Mouse (Mus musculus) liver, embryonic 15.5 days (tissue): ENCODE results near the gene Neurl1b. TPM values are rescaled to one million over a fixed set of nuclear protein-coding genes. Genes with fewer than 3 reads are reported as not detected.

ENCODE experiments used
- ATAC-seq: fragments of 200-750 bp; cut with Nextera tagmentation; 2 replicates; pipeline ENCODE4 v1.8.0; 2017; ENCODE audit warnings: moderate number of reproducible peaks, mild to moderate bottlenecking, moderate library complexity; ENCODE audit not compliant: insufficient read depth
- H3K27ac ChIP-seq: fragments of 300-500 bp; sonication (generic); replicated peaks from 2 replicates; pipeline ENCODE4 v1.5.1; 2015; ENCODE audit warnings: mild to moderate bottlenecking, inconsistent platforms
- H3K27me3 ChIP-seq: fragments of 300-500 bp; sonication (generic); 2 replicates; pipeline ENCODE4 v1.6.1; 2015; ENCODE audit warnings: mild to moderate bottlenecking, inconsistent platforms
- H3K36me3 ChIP-seq: fragments of 300-500 bp; sonication (generic); replicated peaks from 2 replicates; pipeline ENCODE4 v1.6.1; 2015; ENCODE audit warnings: moderate library complexity, mild to moderate bottlenecking, inconsistent platforms
- H3K4me1 ChIP-seq: fragments of 300-500 bp; sonication (generic); replicated peaks from 2 replicates; pipeline ENCODE4 v1.6.1; 2015; ENCODE audit warnings: inconsistent platforms
- H3K4me2 ChIP-seq: fragments of 300-500 bp; sonication (generic); 2 replicates; pipeline ENCODE4 v1.6.1; 2015; ENCODE audit warnings: moderate library complexity, mild to moderate bottlenecking, inconsistent platforms
- H3K4me3 ChIP-seq: fragments of 300-500 bp; sonication (generic); replicated peaks from 2 replicates; pipeline ENCODE4 v1.5.1; 2015; ENCODE audit warnings: mild to moderate bottlenecking, inconsistent platforms
- H3K9ac ChIP-seq: fragments of 300-500 bp; sonication (generic); 2 replicates; pipeline ENCODE4 v1.6.1; 2015; ENCODE audit warnings: moderate library complexity, mild to moderate bottlenecking, inconsistent platforms
- H3K9me3 ChIP-seq: fragments of 300-500 bp; sonication (generic); replicated peaks from 2 replicates; pipeline ENCODE4 v1.6.1; 2016; ENCODE audit warnings: inconsistent platforms
- WGBS: fragments of 180-500 bp; shearing (Covaris S2); methylation state at CpG from one replicate; pipeline ENCODE4 v1.1.7; 2015; ENCODE audit warnings: mixed read lengths; ENCODE audit not compliant: insufficient replicate concordance; 5-methylcytosine and 5-hydroxymethylcytosine counted together
- polyA plus RNA-seq: library from polyadenylated mRNA; unstranded; fragments of >200 nt; fragmentation: Nextera tagmentation; extraction: Ambion mirVana; gene quantifications from 2 replicates; pipeline ENCODE4 v1.2.1, GENCODE M21; 2015

Gene Neurl1b
- polyA plus RNA-seq, 1 experiment from 2014 or later, result 0.03 TPM

DNA sequence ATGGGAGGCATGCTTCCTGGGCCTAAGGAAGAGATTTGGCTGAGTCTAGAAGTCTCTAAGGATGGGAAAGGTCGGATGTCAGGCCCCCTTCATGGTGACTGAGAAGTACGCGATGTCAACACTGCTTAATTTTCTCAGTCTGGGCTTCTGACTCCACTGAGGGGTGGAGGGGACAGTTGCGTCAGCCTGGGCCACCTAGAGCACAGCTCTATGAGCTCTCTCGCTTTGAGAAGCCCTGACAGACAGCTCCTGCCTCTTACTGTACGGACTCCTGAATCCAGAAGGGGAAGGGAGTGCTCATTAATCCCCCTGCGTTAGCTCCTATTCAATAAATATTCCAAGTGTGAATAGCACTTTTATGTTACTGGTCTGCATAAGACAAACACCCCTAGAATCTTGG, 43.4 kb downstream of the Neurl1b start:
- WGBS, result 51% methylated on average over 7 of the region's 7 CpGs
- ATAC-seq, result no peak
- no peak overlapping the region for H3K27ac ChIP-seq

DNA sequence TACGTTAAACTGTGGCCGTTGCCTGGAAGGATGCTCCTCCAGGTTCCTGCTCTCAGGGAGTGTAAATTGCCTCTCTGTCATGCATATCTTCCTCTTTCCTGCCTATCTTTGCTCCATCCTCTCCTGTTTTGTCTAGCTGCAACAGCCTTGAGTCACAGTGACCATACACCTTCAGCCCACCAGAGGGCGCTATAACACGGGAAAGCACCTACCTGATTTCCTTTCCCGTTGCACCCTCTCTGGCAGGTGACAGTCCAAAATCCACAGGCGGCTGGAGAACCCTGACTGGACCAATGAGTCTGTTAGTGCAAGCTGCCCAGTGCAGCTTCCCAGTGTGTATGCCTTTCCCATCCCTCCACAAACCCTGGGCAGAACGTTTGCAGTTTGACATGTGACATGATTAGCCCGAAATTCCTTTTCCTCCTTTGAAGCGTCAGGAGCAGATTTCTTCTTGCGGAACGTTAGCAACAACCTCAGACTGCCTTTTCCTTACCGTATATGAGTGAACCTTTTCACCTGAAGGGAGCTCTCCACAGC, 48.1 kb downstream of the Neurl1b start:
- Histone ChIP-seq H3K9ac (no peak overlapping the region), H3K4me1 (peaks cover 6% of the 10 kb centered on the region; the same call in 1 of the 2 replicates), H3K27me3 (no peaks in the 10 kb centered on the region), H3K4me3 (no peak overlapping the region), H3K9me3 (no peaks in the 10 kb centered on the region), H3K36me3 (no peaks in the 10 kb centered on the region), H3K4me2 (no peak overlapping the region), H3K27ac (no peak overlapping the region)
- ATAC-seq, result no peak
- WGBS, result 21% methylated on average over 12 of the region's 12 CpGs

More for the DNA sequence above, 43.4 kb downstream of the Neurl1b start:
- H3K9ac ChIP-seq, result no peak overlapping the region
- H3K27me3 ChIP-seq, result peaks cover under 1% of the 10 kb centered on the region; the same call in 1 of the 2 replicates
- no peak overlapping the region; the same call in 1 of the 2 replicates for H3K4me2 ChIP-seq
- H3K36me3 ChIP-seq, result no peaks in the 10 kb centered on the region
- no peaks in the 10 kb centered on the region for H3K4me1 ChIP-seq
- no peak overlapping the region for H3K4me3 ChIP-seq
- H3K9me3 ChIP-seq, result no peaks in the 10 kb centered on the region

DNA sequence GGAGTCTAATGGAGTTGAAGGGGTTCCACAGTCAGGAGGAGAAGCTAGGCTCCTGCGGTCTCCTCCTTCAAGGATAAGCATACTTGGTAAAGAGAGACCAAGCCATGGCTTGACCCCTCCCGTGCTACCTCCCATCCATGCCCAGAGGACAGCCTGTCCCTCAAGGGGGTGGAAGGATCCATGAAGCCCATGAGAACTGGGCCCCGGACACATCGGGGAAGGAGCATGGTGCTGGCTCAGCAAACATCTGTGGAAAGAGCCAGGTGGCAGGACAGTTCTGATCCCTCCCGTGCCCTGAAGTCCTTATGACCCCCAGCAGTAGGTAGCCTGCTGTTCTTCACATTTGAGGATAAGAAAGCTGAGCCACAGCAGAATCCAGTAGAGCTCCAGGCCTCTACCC, 48.8 kb downstream of the Neurl1b start:
- no peaks in the 10 kb centered on the region for H3K9me3 ChIP-seq
- no peak overlapping the region for H3K27ac ChIP-seq
- no peak overlapping the region for H3K4me3 ChIP-seq
- ATAC-seq, result no peak
- 74% methylated on average over 5 of the region's 5 CpGs for WGBS
- no peaks in the 10 kb centered on the region for H3K27me3 ChIP-seq
- H3K4me2 ChIP-seq, result no peak overlapping the region
- no peaks in the 10 kb centered on the region for H3K36me3 ChIP-seq
- peaks cover 6% of the 10 kb centered on the region; the same call in 1 of the 2 replicates for H3K4me1 ChIP-seq
- H3K9ac ChIP-seq, result no peak overlapping the region

DNA sequence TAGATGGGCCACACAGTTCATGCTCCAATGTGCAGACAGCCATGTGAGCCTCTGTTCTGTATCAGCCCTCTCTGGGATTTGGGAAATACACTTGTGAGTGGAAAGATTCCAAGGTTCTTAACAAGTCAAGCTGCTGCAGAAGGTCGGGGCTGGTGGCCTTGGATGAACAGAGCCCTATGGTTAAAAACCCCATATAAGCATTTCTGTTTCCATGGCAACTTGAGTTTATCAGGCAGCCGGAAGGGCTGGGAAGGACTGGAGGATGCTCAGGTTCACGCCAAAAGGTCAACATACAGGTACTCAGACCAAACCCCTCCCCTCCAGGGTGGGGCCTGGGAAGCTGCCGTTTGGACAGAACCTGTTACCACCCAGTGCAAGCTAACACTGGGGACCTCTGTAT, 49.4 kb downstream of the Neurl1b start:
- Histone ChIP-seq H3K4me2 (no peak overlapping the region), H3K27ac (no peak overlapping the region), H3K27me3 (no peaks in the 10 kb centered on the region), H3K4me3 (no peak overlapping the region), H3K9me3 (no peaks in the 10 kb centered on the region), H3K9ac (no peak overlapping the region), H3K36me3 (no peaks in the 10 kb centered on the region), H3K4me1 (peaks cover 6% of the 10 kb centered on the region; the same call in 1 of the 2 replicates)
- WGBS, result 34% methylated on average over 4 of the region's 4 CpGs
- no peak for ATAC-seq

DNA sequence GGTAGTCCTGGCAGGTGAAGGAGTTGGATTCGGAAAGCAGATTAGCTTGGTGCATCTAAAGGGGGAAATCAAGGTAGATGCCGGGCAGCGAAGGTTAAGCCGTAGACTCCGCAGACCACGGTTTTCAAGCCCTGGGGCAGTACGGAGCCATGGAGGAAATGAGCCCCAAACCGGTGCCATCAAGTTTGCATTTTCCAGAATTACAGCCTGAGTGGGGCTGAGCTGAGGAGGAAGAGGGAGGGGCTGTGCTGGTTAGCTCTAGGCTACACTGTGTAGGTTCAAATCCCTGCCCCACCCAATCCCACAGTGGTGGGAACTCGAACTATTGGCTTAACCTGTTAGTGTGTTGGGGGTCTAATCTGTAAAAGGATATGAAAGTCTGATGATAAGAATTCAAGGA, 49.9 kb downstream of the Neurl1b start:
- 65% methylated on average over 9 of the region's 9 CpGs for WGBS
- Histone ChIP-seq H3K4me1 (peaks cover 6% of the 10 kb centered on the region; the same call in 1 of the 2 replicates), H3K4me2 (no peak overlapping the region), H3K36me3 (no peaks in the 10 kb centered on the region), H3K9ac (no peak overlapping the region), H3K27ac (no peak overlapping the region; the same call in 1 of the 2 replicates), H3K27me3 (no peaks in the 10 kb centered on the region), H3K9me3 (no peaks in the 10 kb centered on the region), H3K4me3 (no peak overlapping the region)
- peak; percentile 36; the same call in 1 of the 2 replicates for ATAC-seq

DNA sequence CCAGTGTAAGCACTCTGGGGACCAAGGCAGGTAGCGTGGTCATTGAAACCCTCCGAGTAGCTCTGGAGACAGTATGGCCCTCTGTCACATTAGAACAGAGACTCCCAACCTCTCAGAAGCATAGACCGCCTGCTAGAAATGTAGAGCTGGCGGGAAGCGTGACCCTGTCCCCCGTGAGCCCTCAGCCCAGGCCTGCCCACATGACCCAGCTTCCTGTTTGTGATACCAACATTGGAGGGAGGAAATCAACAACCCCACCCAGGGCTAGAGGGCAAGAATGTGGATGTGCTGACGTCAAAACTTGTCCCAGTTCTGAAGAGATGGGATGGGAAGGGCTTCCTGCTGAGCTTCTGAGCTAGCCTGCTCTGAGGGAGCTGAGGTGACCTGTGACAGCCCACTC, 50.3 kb downstream of the Neurl1b start:
- H3K27me3 ChIP-seq, result no peaks in the 10 kb centered on the region; the same call in 1 of the 2 replicates
- H3K9me3 ChIP-seq, result no peaks in the 10 kb centered on the region
- no peak overlapping the region for H3K4me3 ChIP-seq
- no peak overlapping the region for H3K4me2 ChIP-seq
- no peak overlapping the region for H3K9ac ChIP-seq
- 45% methylated on average over 7 of the region's 7 CpGs for WGBS
- no peaks in the 10 kb centered on the region for H3K36me3 ChIP-seq
- peaks cover 6% of the 10 kb centered on the region; the same call in 1 of the 2 replicates for H3K4me1 ChIP-seq
- ATAC-seq, result peak; percentile 53
- no peak overlapping the region; the same call in 1 of the 2 replicates for H3K27ac ChIP-seq

DNA sequence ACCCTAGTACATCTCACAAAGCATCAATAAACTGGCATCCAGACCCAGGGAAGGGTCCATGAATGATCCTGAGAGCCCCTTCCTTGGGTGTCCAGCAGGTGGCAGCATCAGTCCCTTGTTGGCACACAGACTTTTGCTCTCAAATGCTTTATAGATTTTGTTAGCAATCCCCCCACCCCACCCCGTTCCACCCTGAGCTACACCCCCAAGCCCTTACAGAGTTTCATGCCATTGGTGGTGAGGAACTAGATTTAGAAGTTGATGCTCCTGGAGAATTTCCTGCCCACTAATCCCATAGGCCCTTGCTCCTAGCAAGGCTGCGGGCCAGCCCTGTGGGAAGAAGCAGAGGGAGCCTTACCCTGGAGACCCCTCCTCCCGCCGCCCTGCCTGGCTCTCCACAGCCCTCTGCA, 52.1 kb downstream of the Neurl1b start:
- no peak overlapping the region for H3K9ac ChIP-seq
- H3K4me1 ChIP-seq, result peaks cover 6% of the 10 kb centered on the region; the same call in 1 of the 2 replicates
- H3K4me2 ChIP-seq, result no peak overlapping the region
- no peaks in the 10 kb centered on the region for H3K9me3 ChIP-seq
- H3K4me3 ChIP-seq, result no peak overlapping the region
- H3K27ac ChIP-seq, result no peak overlapping the region
- WGBS, result 12% methylated on average over 4 of the region's 4 CpGs
- peaks cover 6% of the 10 kb centered on the region; the same call in 1 of the 2 replicates for H3K27me3 ChIP-seq
- no peak for ATAC-seq
- no peaks in the 10 kb centered on the region for H3K36me3 ChIP-seq

DNA sequence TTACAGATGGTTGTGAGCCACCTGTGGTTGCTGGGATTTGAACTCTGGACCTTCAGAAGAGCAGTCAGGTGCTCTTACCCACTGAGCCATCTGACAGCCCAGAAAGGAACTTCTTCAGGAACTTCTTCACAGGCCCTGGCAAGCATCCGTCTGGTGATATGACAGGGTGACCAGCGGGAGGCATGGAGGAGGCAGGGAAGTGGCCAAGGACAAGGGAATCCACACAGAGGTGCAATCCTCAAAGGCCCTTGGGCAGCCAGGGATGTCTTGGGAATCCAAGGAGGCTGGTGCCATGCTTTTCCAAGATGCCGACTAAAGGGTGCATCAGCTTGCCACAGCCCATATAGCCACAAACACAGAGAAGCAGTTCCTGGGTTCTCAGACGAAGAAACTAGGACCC, 53.0 kb downstream of the Neurl1b start:
- Histone ChIP-seq H3K4me1 (peaks cover 6% of the 10 kb centered on the region; the same call in 1 of the 2 replicates), H3K4me3 (no peak overlapping the region), H3K36me3 (no peaks in the 10 kb centered on the region), H3K4me2 (no peak overlapping the region), H3K27me3 (peaks cover 6% of the 10 kb centered on the region; the same call in 1 of the 2 replicates), H3K27ac (no peak overlapping the region), H3K9me3 (no peaks in the 10 kb centered on the region), H3K9ac (no peak overlapping the region)
- 61% methylated on average over 4 of the region's 4 CpGs for WGBS
- no peak for ATAC-seq

DNA sequence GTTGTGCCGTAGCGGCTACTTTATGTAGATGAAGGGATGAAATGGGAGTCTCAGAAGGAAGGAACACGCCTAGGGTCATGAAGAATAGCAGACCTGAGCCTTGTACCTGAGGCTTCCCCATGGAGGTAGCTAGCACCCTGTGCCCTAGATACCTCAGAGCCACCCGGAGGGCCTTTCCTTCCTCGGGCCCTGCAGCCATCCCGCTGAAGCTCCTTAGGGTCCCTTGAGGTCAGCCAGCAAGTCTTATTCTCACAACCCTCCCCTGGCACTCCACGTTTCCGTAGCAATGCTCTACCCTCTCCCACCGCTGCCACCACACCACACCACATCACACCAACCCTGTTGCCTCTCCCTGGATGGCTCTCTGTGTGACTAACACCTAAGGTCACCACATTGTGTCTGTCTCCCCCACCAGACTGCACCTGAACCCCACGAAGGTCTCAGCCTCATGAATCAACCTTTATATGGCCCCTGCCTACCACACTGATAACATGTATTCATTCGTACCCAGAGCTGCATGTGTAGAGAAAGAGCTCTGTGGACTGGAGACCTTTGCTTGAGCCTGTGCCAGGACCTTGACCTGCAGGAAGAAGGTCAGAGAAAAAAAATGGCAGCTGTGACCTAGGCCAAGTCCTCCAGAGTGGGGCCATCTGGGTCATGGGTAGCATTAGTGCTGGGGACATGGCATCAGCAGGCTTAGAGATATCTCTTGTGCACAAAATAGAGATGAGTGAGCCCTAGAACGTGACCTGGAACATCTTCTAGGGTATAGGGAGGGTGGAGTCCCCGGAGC, 53.7 kb downstream of the Neurl1b start:
- 59% methylated on average over 13 of the region's 13 CpGs for WGBS
- H3K9ac ChIP-seq, result no peak overlapping the region

DNA sequence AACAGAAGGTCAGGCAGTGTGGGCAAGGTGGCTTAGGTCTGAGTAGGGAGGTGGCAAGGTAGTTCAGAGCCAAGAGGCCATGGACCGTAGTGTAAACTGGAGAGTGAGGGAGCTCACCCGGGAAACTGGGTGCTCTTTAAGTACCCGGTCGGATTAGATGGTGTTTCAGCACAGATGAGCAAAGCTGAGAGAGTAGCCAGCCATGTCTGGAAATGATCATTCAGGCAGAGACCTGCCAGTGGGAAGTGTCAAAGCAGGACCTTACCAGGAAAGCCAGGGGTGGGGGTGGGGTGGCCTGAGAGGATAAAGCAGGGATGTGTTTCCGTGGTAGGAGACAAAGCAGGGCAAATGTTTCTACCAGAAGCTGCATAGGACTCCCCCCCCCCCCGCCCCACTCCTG, 62.2 kb downstream of the Neurl1b start:
- Histone ChIP-seq H3K4me2 (no peak overlapping the region), H3K27me3 (no peaks in the 10 kb centered on the region), H3K36me3 (no peaks in the 10 kb centered on the region), H3K4me1 (no peaks in the 10 kb centered on the region), H3K27ac (no peak overlapping the region), H3K4me3 (no peak overlapping the region), H3K9me3 (no peaks in the 10 kb centered on the region), H3K9ac (no peak overlapping the region)
- 50% methylated on average over 6 of the region's 6 CpGs for WGBS
- no peak for ATAC-seq

More for the DNA sequence above, 53.7 kb downstream of the Neurl1b start:
- peaks cover 6% of the 10 kb centered on the region; the same call in 1 of the 2 replicates for H3K27me3 ChIP-seq
- no peak overlapping the region for H3K4me2 ChIP-seq
- H3K36me3 ChIP-seq, result no peaks in the 10 kb centered on the region
- no peak overlapping the region for H3K4me3 ChIP-seq
- peaks cover 6% of the 10 kb centered on the region; the same call in 1 of the 2 replicates for H3K4me1 ChIP-seq
- H3K9me3 ChIP-seq, result no peaks in the 10 kb centered on the region
- ATAC-seq, result no peak
- no peak overlapping the region for H3K27ac ChIP-seq

DNA sequence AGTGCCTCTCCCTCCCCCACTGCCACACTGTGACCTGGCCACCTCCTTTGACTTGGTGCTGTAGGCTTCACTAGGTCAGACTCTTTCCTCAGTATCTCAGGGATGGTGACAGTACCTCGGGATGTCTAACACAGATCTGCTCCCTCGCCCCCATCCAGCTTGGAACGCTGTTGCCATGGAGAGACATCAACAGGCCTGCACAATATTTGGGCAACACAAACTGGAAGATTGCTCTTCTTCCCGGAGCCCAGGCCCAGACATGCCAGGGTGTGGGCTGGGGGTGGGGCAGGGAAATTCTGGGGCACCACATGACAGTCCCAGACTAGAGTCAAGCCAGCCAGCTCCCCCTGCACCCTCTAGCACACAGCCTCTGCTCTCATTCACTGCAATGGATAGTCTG, 64.0 kb downstream of the Neurl1b start:
- no peaks in the 10 kb centered on the region for H3K27me3 ChIP-seq
- no peak overlapping the region for H3K4me2 ChIP-seq
- WGBS, result 63% methylated on average over 4 of the region's 4 CpGs
- H3K9me3 ChIP-seq, result no peaks in the 10 kb centered on the region
- no peak overlapping the region for H3K27ac ChIP-seq
- no peaks in the 10 kb centered on the region for H3K36me3 ChIP-seq
- H3K4me1 ChIP-seq, result no peaks in the 10 kb centered on the region
- no peak overlapping the region for H3K9ac ChIP-seq
- no peak for ATAC-seq
- H3K4me3 ChIP-seq, result no peak overlapping the region
